Mouse (Mus musculus) CH12.LX (cell line): Measurements from ENCODE around the gene Afap1. TPM values are rescaled to one million over a fixed set of nuclear protein-coding genes. Genes with fewer than 3 reads are reported as not detected.
A peak's percentile ranks its signal among the peaks of the same experiment; 100 is the strongest.

ENCODE experiments used
- DNase-seq: peaks from one replicate; pipeline ENCODE4 v3.0.0-alpha.2; 2013; ENCODE audit errors: extremely low read depth
- H3K27ac ChIP-seq: 2 replicates; pipeline ENCODE4 v1.5.1; 2012; ENCODE audit warnings: low read depth, mild to moderate bottlenecking, control low read depth, moderate library complexity; ENCODE audit not compliant: insufficient read depth
- H3K27me3 ChIP-seq: replicated peaks from 2 replicates; pipeline ENCODE3; 2012; ENCODE audit warnings: inconsistent platforms
- H3K36me3 ChIP-seq, 2 experiments: replicated peaks in 1 of 2; 2 replicates each; pipeline versions ENCODE3 to v1.6.1; 2012; ENCODE audit warnings: inconsistent platforms in 1 of 2, low read length in 1 of 2, mild to moderate bottlenecking in 1 of 2, mixed read lengths in 1 of 2, moderate library complexity in 1 of 2; ENCODE audit not compliant: control insufficient read depth in 1 of 2, insufficient read depth in 1 of 2
- H3K4me1 ChIP-seq, 2 experiments: 2 replicates each; pipeline ENCODE4 v1.6.1; 2012; ENCODE audit warnings: inconsistent platforms in 1 of 2, moderate library complexity in 1 of 2; ENCODE audit not compliant: insufficient read depth in 2 of 2, control insufficient read depth in 1 of 2
- H3K4me2 ChIP-seq: 2 replicates; pipeline ENCODE4 v1.6.1; 2012; ENCODE audit warnings: low read depth, mild to moderate bottlenecking, control low read depth; ENCODE audit not compliant: poor library complexity, insufficient read depth, severe bottlenecking
- H3K4me3 ChIP-seq, 3 experiments: fragments of 150-350 bp in 1 of 3; sonication (generic) in 1 of 3; replicated peaks in 1 of 3; 2 replicates each; pipeline versions ENCODE3 to v1.5.1; 2011 to 2012; ENCODE audit warnings: low read depth in 2 of 3, low read length in 2 of 3, mild to moderate bottlenecking in 2 of 3, moderate library complexity in 2 of 3, control low read depth in 1 of 3, improper control_type of control experiment in 1 of 3, inconsistent platforms in 1 of 3, mixed read lengths in 1 of 3; ENCODE audit not compliant: poor library complexity in 1 of 3
- H3K79me2 ChIP-seq: replicated peaks from 2 replicates; pipeline ENCODE4 v1.6.1; 2012; ENCODE audit warnings: mild to moderate bottlenecking, moderate library complexity; ENCODE audit not compliant: control insufficient read depth, poor library complexity, insufficient read depth, severe bottlenecking; ENCODE audit errors: extremely low read depth
- H3K9ac ChIP-seq: 2 replicates; pipeline ENCODE4 v1.6.1; 2012; ENCODE audit warnings: low read depth, mild to moderate bottlenecking, control low read depth, moderate library complexity; ENCODE audit not compliant: insufficient read depth
- H3K9me3 ChIP-seq: replicated peaks from 2 replicates; pipeline ENCODE3; 2012; ENCODE audit warnings: low read length, inconsistent platforms, mixed read lengths
- CHD1 ChIP-seq: IDR thresholded peaks from 2 replicates; pipeline ENCODE4 v1.6.1; 2012; ENCODE audit warnings: low read depth, low read length, improper control_type of control experiment, inconsistent platforms
- CTCF ChIP-seq, 2 experiments: IDR thresholded peaks in 1 of 2; conservative IDR thresholded peaks in 1 of 2; 2 replicates each; pipeline ENCODE4 v1.5.1; 2011 to 2012; ENCODE audit warnings: low read depth in 2 of 2, low read length in 2 of 2, improper control_type of control experiment in 1 of 2, inconsistent platforms in 1 of 2, mild to moderate bottlenecking in 1 of 2, moderate library complexity in 1 of 2
- E2F4 ChIP-seq: IDR thresholded peaks from 2 replicates; pipeline ENCODE4 v1.6.1; 2011; ENCODE audit warnings: low read depth, low read length, improper control_type of control experiment; ENCODE audit not compliant: insufficient replicate concordance
- ELF1 ChIP-seq: IDR thresholded peaks from 2 replicates; pipeline ENCODE4 v1.6.1; 2014; ENCODE audit warnings: low read depth, mild to moderate bottlenecking, inconsistent platforms, low read length, improper control_type of control experiment
- EP300 ChIP-seq: IDR thresholded peaks from 2 replicates; pipeline ENCODE4 v1.6.1; 2011; ENCODE audit warnings: low read length, improper control_type of control experiment
- HCFC1 ChIP-seq: IDR thresholded peaks from 2 replicates; pipeline ENCODE4 v1.6.1; 2012; ENCODE audit warnings: low read depth, mild to moderate bottlenecking, inconsistent platforms, low read length, improper control_type of control experiment
- MAX ChIP-seq: IDR thresholded peaks from 2 replicates; pipeline ENCODE4 v1.6.1; 2011; ENCODE audit warnings: low read length, improper control_type of control experiment
- MAZ ChIP-seq: IDR thresholded peaks from 2 replicates; pipeline ENCODE4 v1.6.1; 2012; ENCODE audit warnings: low read depth, mild to moderate bottlenecking, inconsistent platforms, low read length, improper control_type of control experiment, moderate library complexity
- MXI1 ChIP-seq: IDR thresholded peaks from 2 replicates; pipeline ENCODE4 v1.6.1; 2011; ENCODE audit warnings: mild to moderate bottlenecking, low read depth, low read length, improper control_type of control experiment
- MYC ChIP-seq: IDR thresholded peaks from 2 replicates; pipeline ENCODE4 v1.6.1; 2011; ENCODE audit warnings: low read depth, mild to moderate bottlenecking, improper control_type of control experiment, low read length
- NRF1 ChIP-seq: IDR thresholded peaks from 2 replicates; pipeline ENCODE4 v1.6.1; 2014; ENCODE audit warnings: low read depth, mild to moderate bottlenecking, inconsistent platforms, low read length, improper control_type of control experiment, moderate library complexity
- POLR2A ChIP-seq: IDR thresholded peaks from 2 replicates; pipeline ENCODE4 v1.6.1; 2011; ENCODE audit warnings: low read depth, mild to moderate bottlenecking, improper control_type of control experiment, low read length
- RAD21 ChIP-seq: IDR thresholded peaks from 2 replicates; pipeline ENCODE4 v1.6.1; 2011; ENCODE audit warnings: low read depth, mild to moderate bottlenecking, low read length, improper control_type of control experiment, moderate library complexity
- SIN3A ChIP-seq: IDR thresholded peaks from 2 replicates; pipeline ENCODE4 v1.6.1; 2012; ENCODE audit warnings: low read length, improper control_type of control experiment, inconsistent platforms
- TBP ChIP-seq: conservative IDR thresholded peaks from 2 replicates; pipeline ENCODE4 v1.6.1; 2011; ENCODE audit warnings: low read depth, low read length, improper control_type of control experiment
- TCF12 ChIP-seq: IDR thresholded peaks from 2 replicates; pipeline ENCODE4 v1.6.1; 2014; ENCODE audit warnings: low read depth, mild to moderate bottlenecking, inconsistent platforms, low read length, improper control_type of control experiment
- UBTF ChIP-seq: IDR thresholded peaks from 2 replicates; pipeline ENCODE4 v1.6.1; 2012; ENCODE audit warnings: low read depth, mild to moderate bottlenecking, inconsistent platforms, low read length, improper control_type of control experiment, moderate library complexity
- USF2 ChIP-seq: conservative IDR thresholded peaks from 2 replicates; pipeline ENCODE4 v1.6.1; 2011; ENCODE audit warnings: low read depth, low read length, improper control_type of control experiment
- ZNF384 ChIP-seq: IDR thresholded peaks from 2 replicates; pipeline ENCODE4 v1.6.1; 2012; ENCODE audit warnings: low read depth, low read length, improper control_type of control experiment, inconsistent platforms
- dilution Hi-C: fragments of 300-500 bp; cut with MboI; formaldehyde crosslinking; loops from 2 replicates; pipeline ENCODE4 v1.14.3; 2020; ENCODE audit warnings: low sequenced_read_pairs; ENCODE audit not compliant: extremely low pct_unique_long_range_greater_than_20kb, extremely low pct_ligation_motif_present
- in situ Hi-C: fragments of 300-500 bp; cut with MboI; formaldehyde crosslinking; loops from 3 replicates; pipeline ENCODE4 v1.14.3; 2019; ENCODE audit warnings: low sequenced_read_pairs, low pct_ligation_motif_present, low pct_unique_long_range_greater_than_20kb, mixed read lengths
- polyA plus RNA-seq: library from polyadenylated mRNA; unstranded; fragments of >175 nt; gene quantifications from 2 replicates; pipeline ENCODE4 v1.2.1, GENCODE M21; 2012; ENCODE audit warnings: low read depth; ENCODE audit not compliant: insufficient read length
- total RNA-seq, 2 experiments: library from RNA; depleted of rRNA; stranded (reverse); fragments of 300-350 nt in 1 of 2; fragments of >200 nt in 1 of 2; gene quantifications; 2 replicates each; pipeline ENCODE4 v1.2.3; 2012 to 2014

The Afap1 gene
- total and polyA plus RNA-seq, 3 experiments, result 0.32 to 4.0 (median 0.86) TPM

DNA sequence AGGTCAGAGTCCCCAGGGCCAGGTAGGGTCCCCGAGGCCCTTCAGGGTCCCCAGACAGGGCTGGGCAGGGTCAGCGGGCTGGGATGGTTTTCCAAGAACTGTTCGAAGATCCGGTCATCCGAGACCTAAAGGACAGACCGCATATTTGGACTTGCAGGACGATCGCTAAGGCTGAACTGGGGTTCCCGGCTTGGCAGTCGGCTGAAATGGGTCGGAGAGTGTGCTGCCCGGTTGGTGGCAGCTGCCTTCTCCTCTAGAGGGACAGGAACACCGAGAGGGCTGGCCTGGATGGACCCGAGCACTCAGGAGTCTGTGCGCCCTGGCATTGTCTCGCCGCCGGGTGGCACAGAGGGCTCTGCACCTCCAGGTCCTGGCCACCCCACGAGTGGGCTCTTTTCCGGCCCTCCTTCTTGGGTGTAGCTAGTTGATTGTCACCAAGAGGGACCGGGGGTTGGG is 714 bp downstream of the Afap1 start:
- no peak overlapping the region for H3K27ac ChIP-seq

GRCm38 (mm10) chr5:35894295-35895047 is 1.4 kb downstream of the Afap1 start:
- Histone ChIP-seq H3K9me3 (no peaks in the 10 kb centered on the region), H3K27ac (no peak overlapping the region), H3K9ac (no peak overlapping the region), H3K36me3 (no peaks in the 10 kb centered on the region), H3K79me2 (no peaks in the 10 kb centered on the region), H3K27me3 (peaks cover 25% of the 10 kb centered on the region), H3K4me2 (peak overlapping the region; percentile 78), H3K4me3 (no peak overlapping the region), H3K4me1 (peaks cover 22 to 27% of the 10 kb centered on the region in 2 experiments)
- DNase-seq, result no peak
- in situ Hi-C loops (loop anchor here (25.0 kb wide), 1 partner anchor 493 kb away; the partner anchor contains the start of gene Sorcs2), dilution Hi-C loops (no loop called here)
- TF ChIP-seq HCFC1 (no peak), UBTF (no peak), ZNF384 (no peak), USF2 (no peak)

More for the DNA sequence above, 714 bp downstream of the Afap1 start:
- dilution Hi-C loops (no loop called here), in situ Hi-C loops (loop anchor here (25.0 kb wide), 1 partner anchor 493 kb away; the partner anchor contains the start of gene Sorcs2)
- peak overlapping the region; percentile 78 for H3K4me2 ChIP-seq
- peaks cover 25% of the 10 kb centered on the region for H3K27me3 ChIP-seq
- peak overlapping the region; percentile 61 for H3K9ac ChIP-seq
- peak overlapping the region; percentile 63 to 82 (median 69) for H3K4me3 ChIP-seq
- H3K36me3 ChIP-seq, result no peaks in the 10 kb centered on the region
- no peaks in the 10 kb centered on the region for H3K79me2 ChIP-seq
- TF ChIP-seq MAZ (no peak), SIN3A (0 out of 2 replicates have a peak, but pooled peaks have one; percentile 1), CTCF (conservative IDR thresholded peaks at IDR 0.05 in 1 of 2, IDR thresholded peaks at IDR 0.05 in 1 of 2; ENCODE audit: low read depth in 2 of 2, low read length in 2 of 2) (0 out of 4 replicates have a peak, but pooled peaks of 1 of the 2 experiments have one; percentile 3)
- peaks cover 18 to 26% of the 10 kb centered on the region in 2 experiments for H3K4me1 ChIP-seq
- no peaks in the 10 kb centered on the region for H3K9me3 ChIP-seq
- DNase-seq, result no peak

- TF ChIP-seq MXI1 (no peak), RAD21 (no peak), USF2 (no peak), ELF1 (no peak), MAZ (no peak), MAX (no peak), TBP (no peak), E2F4 (no peak), POLR2A (no peak), NRF1 (no peak), TCF12 (no peak), MYC (no peak), EP300 (no peak), CHD1 (no peak)
- TF ChIP-seq, all 38 proteins: peak for 0
- no peaks in the 10 kb centered on the region for H3K9me3 ChIP-seq
- no peaks in the 10 kb centered on the region for H3K79me2 ChIP-seq
- no peak overlapping the region for H3K4me3 ChIP-seq
- H3K27ac ChIP-seq, result no peak overlapping the region
- no peak overlapping the region for H3K9ac ChIP-seq
- H3K27me3 ChIP-seq, result peaks cover 23% of the 10 kb centered on the region
- H3K4me2 ChIP-seq, result no peak overlapping the region
- no peak for DNase-seq
- in situ Hi-C loops (loop anchor here (25.0 kb wide), 1 partner anchor 491 kb away; the partner anchor contains the start of gene Sorcs2), dilution Hi-C loops (no loop called here)
- H3K36me3 ChIP-seq, result no peaks in the 10 kb centered on the region
- H3K4me1 ChIP-seq, result peaks cover 25 to 40% of the 10 kb centered on the region in 2 experiments
Observed at GRCm38 (mm10) chr5:35895926-35896325, 2.8 kb downstream of the Afap1 start.
